Mouse (Mus musculus) bone marrow, adult 2 months (tissue): ENCODE measurements around the gene Acox1. TPM values are rescaled to one million over a fixed set of nuclear protein-coding genes. Genes with fewer than 3 reads are reported as not detected.

Experiments
- H3K27ac ChIP-seq: fragments of 200-500 bp; 2 replicates; pipeline ENCODE4 v1.5.1; 2012; ENCODE audit warnings: low read depth, mild to moderate bottlenecking, control low read depth, inconsistent platforms, low read length; ENCODE audit not compliant: control insufficient read depth, poor library complexity, insufficient read depth
- H3K4me1 ChIP-seq: fragments of 200-500 bp; 2 replicates; pipeline ENCODE4 v1.6.1; 2011; ENCODE audit warnings: low read length; ENCODE audit not compliant: control insufficient read depth, insufficient read depth
- H3K4me3 ChIP-seq: fragments of 200-500 bp; replicated peaks from 2 replicates; pipeline ENCODE3; 2011; ENCODE audit warnings: mild to moderate bottlenecking, low read depth, low read length, control low read depth; ENCODE audit not compliant: control insufficient read depth
- CTCF ChIP-seq: fragments of 200-500 bp; IDR thresholded peaks from 2 replicates; pipeline ENCODE4 v1.5.1; 2011; ENCODE audit warnings: low read length, control low read depth; ENCODE audit not compliant: control insufficient read depth, insufficient read depth
- POLR2A ChIP-seq: fragments of 200-500 bp; IDR thresholded peaks from 2 replicates; pipeline ENCODE4 v1.6.1; 2011; ENCODE audit warnings: low read depth, mild to moderate bottlenecking, control low read depth, low read length, borderline replicate concordance; ENCODE audit not compliant: control insufficient read depth
- WGBS: fragments of 180-500 bp; shearing (Covaris S2); methylation state at CpG from one replicate; pipeline ENCODE4 v1.1.7; 2018; 5-methylcytosine and 5-hydroxymethylcytosine counted together
- polyA plus RNA-seq: library from polyadenylated mRNA; stranded (reverse); fragments of >200 nt; gene quantifications from 2 replicates; pipeline ENCODE4 v1.2.4, GENCODE M21; 2011; ENCODE audit warnings: low replicate concordance; ENCODE audit not compliant: missing spikeins, insufficient read depth, insufficient read length

Gene Acox1
- polyA plus RNA-seq, 1 experiment = 20.0 TPM

GRCm38 (mm10) chr11:116127156-116127980 is 71.5 kb downstream of the Acox1 start, which contains the start of gene Trim47:
Trim47 (minus strand) TSS chr11:116127210.
- no peak within 1 kb of the TSS for H3K4me3 ChIP-seq
- peaks cover 5% of the 10 kb centered on the region; the same call in 1 of the 2 replicates for H3K4me1 ChIP-seq
- H3K27ac ChIP-seq = no peak within 1 kb of the TSS
- WGBS = 79% methylated on average over 23 of the region's 23 CpGs
- no peak for TF ChIP-seq POLR2A
- no peak for TF ChIP-seq CTCF

DNA sequence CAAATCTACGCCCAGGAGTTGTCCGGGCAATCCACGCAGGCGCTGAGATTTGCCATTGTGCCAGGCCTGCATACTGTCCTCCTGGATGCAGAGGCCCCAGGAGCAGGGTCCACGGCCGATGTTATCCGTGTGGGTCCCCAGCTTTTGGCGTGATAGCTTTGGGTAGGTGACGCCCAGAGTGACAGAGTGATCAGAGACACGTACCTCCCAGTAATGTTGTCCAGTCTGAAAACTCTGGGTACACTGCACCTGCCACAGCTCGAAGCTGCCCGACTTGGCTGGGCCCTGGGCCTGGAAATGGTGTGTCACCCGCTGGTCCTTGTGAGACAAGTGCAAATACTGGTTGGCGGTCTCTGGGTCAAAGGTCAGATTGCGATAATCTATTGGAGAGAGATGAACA is 72.6 kb downstream of the Acox1 start:
- Histone ChIP-seq H3K4me1 (peaks cover 5% of the 10 kb centered on the region; the same call in 1 of the 2 replicates), H3K27ac (no peak overlapping the region), H3K4me3 (no peak overlapping the region)
- WGBS = 95% methylated on average over 15 of the region's 15 CpGs
- TF ChIP-seq POLR2A (no peak), CTCF (no peak)

Other genes starting within 250 kb of the Acox1 start
- 0.47 and 1.7 TPM in 2 replicates for gene Itgb4, start 224.3 kb downstream of the Acox1 start, polyA plus RNA-seq
- 16.7 and 27.0 TPM in 2 replicates for gene Galk1, start 186.3 kb downstream of the Acox1 start, polyA plus RNA-seq
- 386 and 402 TPM in 2 replicates for gene H3f3b, start 171.1 kb downstream of the Acox1 start, polyA plus RNA-seq
- 11.8 and 43.0 TPM in 2 replicates for gene Unk, start 168.7 kb downstream of the Acox1 start, polyA plus RNA-seq
- gene Unc13d, start 121.1 kb downstream of the Acox1 start, polyA plus RNA-seq = 31.2 and 63.0 TPM in 2 replicates
- 55.0 and 68.0 TPM in 2 replicates for gene Wbp2, start 112.0 kb downstream of the Acox1 start, polyA plus RNA-seq
- 3.1 and 8.9 TPM in 2 replicates for gene Trim47, start 71.8 kb downstream of the Acox1 start, polyA plus RNA-seq
- gene Trim65, start 67.9 kb downstream of the Acox1 start, polyA plus RNA-seq = 5.2 and 8.2 TPM in 2 replicates
- 28.0 and 38.3 TPM in 2 replicates for gene Mrpl38, start 60.2 kb downstream of the Acox1 start, polyA plus RNA-seq
- 10.8 and 16.1 TPM in 2 replicates for gene Fbf1, start 30.9 kb downstream of the Acox1 start, polyA plus RNA-seq
- 20.2 and 30.0 TPM in 2 replicates for gene Ten1, start 190 bp downstream of the Acox1 start, polyA plus RNA-seq
- gene Evpl, start 39.0 kb upstream of the Acox1 start, polyA plus RNA-seq = 0.30 TPM in 1 of 2 replicates, not detected in the other
- gene Srp68, start 75.2 kb upstream of the Acox1 start, polyA plus RNA-seq = 23.8 and 44.5 TPM in 2 replicates
- gene Galr2, start 81.9 kb upstream of the Acox1 start, polyA plus RNA-seq = not detected in 2 replicates
- 39.1 and 47.2 TPM in 2 replicates for gene Exoc7, start 108.2 kb upstream of the Acox1 start, polyA plus RNA-seq
- gene Foxj1, start 136.4 kb upstream of the Acox1 start, polyA plus RNA-seq = not detected in 2 replicates
- 14.2 and 14.5 TPM in 2 replicates for gene Rnf157, start 214.0 kb upstream of the Acox1 start, polyA plus RNA-seq
- 157 and 172 TPM in 2 replicates for gene Ubald2, start 235.0 kb upstream of the Acox1 start, polyA plus RNA-seq